Mouse (Mus musculus) E14TG2a.4 (cell line): ENCODE measurements at regions not wholly inside any gene's neighbourhood (a gene's known extent, or its start where the extent isn't known, plus 50 kb on each side); places are given as distances from the start of the nearest gene placed in this dataset.

Experiments
- CTCF ChIP-seq: conservative IDR thresholded peaks from 2 replicates; pipeline ENCODE4 v1.5.1; 2014; ENCODE audit warnings: low read length
- NANOG ChIP-seq: IDR thresholded peaks from 2 replicates; pipeline ENCODE4 v1.6.1; 2014; ENCODE audit warnings: borderline replicate concordance, low read length, mixed read lengths
- POU5F1 ChIP-seq: IDR thresholded peaks from 2 replicates; pipeline ENCODE4 v1.6.1; 2014; ENCODE audit warnings: low read length, borderline replicate concordance

DNA sequence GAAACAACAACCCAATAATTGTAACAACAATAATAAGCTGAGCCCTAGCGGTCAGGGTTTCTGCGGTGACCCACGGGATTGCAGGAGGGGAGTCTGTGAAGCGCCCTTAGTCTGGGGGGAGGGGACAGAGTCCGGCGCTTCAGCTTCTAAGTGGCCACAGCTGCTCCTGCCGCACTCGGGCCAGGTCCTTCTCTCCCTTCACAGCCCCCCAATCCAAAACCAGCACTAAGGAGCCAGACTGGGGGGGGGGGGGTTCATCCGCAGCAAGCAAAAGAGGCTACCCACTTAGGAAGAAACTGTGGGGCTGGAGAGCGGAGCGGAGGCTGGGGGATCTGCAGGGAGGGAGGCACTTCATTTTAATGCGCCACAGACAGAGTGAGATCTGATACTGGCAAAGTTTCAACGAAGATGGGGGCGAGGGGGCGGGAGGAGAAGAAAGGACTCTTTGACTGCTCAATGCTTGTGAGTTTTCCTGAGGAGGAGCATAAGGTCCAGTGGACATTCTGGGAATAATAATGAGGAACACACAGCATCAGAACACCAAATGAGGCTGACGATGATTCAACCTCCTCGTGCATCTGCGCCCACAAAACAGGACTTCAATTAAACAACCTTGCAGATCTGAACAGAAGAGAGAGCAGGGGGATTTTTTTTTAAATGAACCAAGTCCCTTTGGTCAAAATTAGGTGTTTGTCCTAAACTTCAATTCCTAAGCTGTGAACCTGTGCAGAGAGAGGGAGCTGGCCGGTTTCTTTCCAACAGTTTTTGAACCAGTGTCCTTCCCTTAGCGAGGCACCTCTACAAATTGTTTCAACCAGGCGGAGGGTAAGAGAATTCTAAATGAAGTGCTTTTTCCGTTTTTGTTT is 412.7 kb upstream of the Atp11b start:
- TF ChIP-seq CTCF (no peak), POU5F1 (no peak), NANOG (no peak)
